Mouse (Mus musculus) testis, adult 2 months (tissue): ENCODE measurements around the gene Capza1.

Source experiments
- CTCF ChIP-seq: fragments of 200-500 bp; IDR thresholded peaks from 2 replicates; pipeline ENCODE4 v1.5.1; 2012; ENCODE audit warnings: low read depth, mild to moderate bottlenecking, inconsistent platforms, low read length, moderate library complexity; ENCODE audit not compliant: control insufficient read depth, insufficient read depth, insufficient replicate concordance
- POLR2A ChIP-seq: fragments of 200-500 bp; IDR thresholded peaks from 2 replicates; pipeline ENCODE4 v1.6.1; 2012; ENCODE audit warnings: low read depth, mild to moderate bottlenecking, inconsistent platforms, low read length, moderate library complexity; ENCODE audit not compliant: control insufficient read depth

- TF ChIP-seq POLR2A (no peak), CTCF (no peak)
Observed at GRCm38 (mm10) chr3:104901154-104901553, 36.8 kb upstream of the Capza1 start.
